Mouse (Mus musculus) lung, embryonic 14.5 days (tissue): Measurements from ENCODE around the gene Comt. TPM values are rescaled to one million over a fixed set of nuclear protein-coding genes. Genes with fewer than 3 reads are reported as not detected.

Experiments
- ATAC-seq: fragments of 200-750 bp; cut with Nextera tagmentation; 2 replicates; pipeline ENCODE4 v1.8.0; 2017; ENCODE audit warnings: mild to moderate bottlenecking, moderate TSS enrichment, moderate library complexity; ENCODE audit not compliant: insufficient read depth
- DNase-seq: peaks from one replicate; pipeline ENCODE4 v3.0.0-alpha.2; 2015
- H3K27ac ChIP-seq: fragments of 300-500 bp; sonication (generic); 2 replicates; pipeline ENCODE4 v1.5.1; 2014; ENCODE audit warnings: low read depth, mild to moderate bottlenecking, moderate library complexity
- H3K27me3 ChIP-seq: fragments of 300-500 bp; sonication (generic); 2 replicates; pipeline ENCODE4 v1.6.1; 2014; ENCODE audit warnings: low read length, control low read depth; ENCODE audit not compliant: insufficient read depth
- H3K36me3 ChIP-seq: fragments of 300-500 bp; sonication (generic); 2 replicates; pipeline ENCODE4 v1.6.1; 2014; ENCODE audit warnings: control low read depth; ENCODE audit not compliant: insufficient read depth
- H3K4me1 ChIP-seq: fragments of 300-500 bp; sonication (generic); 2 replicates; pipeline ENCODE4 v1.6.1; 2014; ENCODE audit warnings: antibody characterized with exemption, control low read depth; ENCODE audit not compliant: insufficient read depth
- H3K4me2 ChIP-seq: fragments of 300-500 bp; sonication (generic); 2 replicates; pipeline ENCODE4 v1.6.1; 2014; ENCODE audit warnings: mild to moderate bottlenecking
- H3K4me3 ChIP-seq: fragments of 300-500 bp; sonication (generic); 2 replicates; pipeline ENCODE4 v1.5.1; 2014; ENCODE audit warnings: low read depth, low read length
- H3K9ac ChIP-seq: fragments of 300-500 bp; sonication (generic); 2 replicates; pipeline ENCODE4 v1.6.1; 2014
- H3K9me3 ChIP-seq: fragments of 300-500 bp; sonication (generic); 2 replicates; pipeline ENCODE4 v1.6.1; 2016; ENCODE audit warnings: low read depth, low read length, control low read depth
- CTCF ChIP-seq: IDR thresholded peaks from 2 replicates; pipeline ENCODE4 v1.5.1; 2016; ENCODE audit warnings: antibody characterized with exemption, low read depth
- WGBS: fragments of 180-500 bp; shearing (Covaris S2); extraction: QIAGEN DNeasy Blood & Tissue Kit; methylation state at CpG from one replicate; pipeline ENCODE4 v1.1.7; 2014; 5-methylcytosine and 5-hydroxymethylcytosine counted together
- polyA plus RNA-seq: library from polyadenylated mRNA; unstranded; fragments of >200 nt; fragmentation: Nextera tagmentation; extraction: Ambion mirVana; gene quantifications from 2 replicates; pipeline ENCODE4 v1.2.1, GENCODE M21; 2014

Comt gene
- polyA plus RNA-seq, 1 experiment from 2014 or later: 97.0 TPM

- TF ChIP-seq CTCF: peak; percentile 100
- DNase-seq (peak; percentile 98), ATAC-seq (peak; percentile 76)
- Histone ChIP-seq H3K9me3 (no peaks in the 10 kb centered on the region), H3K36me3 (0 out of 2 replicates have a peak, but pooled peaks cover 14% of the 10 kb centered on the region), H3K4me2 (no peak overlapping the region), H3K4me1 (peaks cover 4% of the 10 kb centered on the region; the same call in 1 of the 2 replicates), H3K9ac (no peak overlapping the region), H3K27ac (no peak overlapping the region), H3K4me3 (no peak overlapping the region), H3K27me3 (no peaks in the 10 kb centered on the region)
- WGBS: 21% methylated on average over 8 of the region's 8 CpGs
Observed at GRCm38 (mm10) chr16:18443385-18443841, 16.8 kb upstream of the Comt start.

- Histone ChIP-seq H3K9ac (no peak overlapping the region), H3K4me2 (no peak overlapping the region), H3K36me3 (0 out of 2 replicates have a peak, but pooled peaks cover 7% of the 10 kb centered on the region), H3K27me3 (no peaks in the 10 kb centered on the region), H3K4me3 (no peak overlapping the region), H3K27ac (no peak overlapping the region), H3K9me3 (no peaks in the 10 kb centered on the region), H3K4me1 (no peaks in the 10 kb centered on the region)
- DNase-seq: no peak
- WGBS: 69% methylated on average over 6 of the region's 6 CpGs
- no peak for TF ChIP-seq CTCF
- no peak for ATAC-seq
Observed at GRCm38 (mm10) chr16:18436128-18436527, 9.5 kb upstream of the Comt start.

- Histone ChIP-seq H3K4me1 (no peaks in the 10 kb centered on the region), H3K9me3 (no peaks in the 10 kb centered on the region), H3K4me2 (no peak overlapping the region), H3K27ac (no peak overlapping the region), H3K4me3 (no peak overlapping the region), H3K36me3 (0 out of 2 replicates have a peak, but pooled peaks cover 2% of the 10 kb centered on the region), H3K27me3 (no peaks in the 10 kb centered on the region), H3K9ac (no peak overlapping the region)
- 87% methylated on average over 5 of the region's 5 CpGs for WGBS
- no peak for ATAC-seq
- DNase-seq: no peak
- TF ChIP-seq CTCF: no peak
Observed at GRCm38 (mm10) chr16:18433341-18433920, 6.8 kb upstream of the Comt start.

GRCm38 (mm10) chr16:18430641-18431212 is 4.1 kb upstream of the Comt start:
- Histone ChIP-seq H3K4me3 (no peak overlapping the region), H3K4me2 (no peak overlapping the region), H3K27me3 (no peaks in the 10 kb centered on the region), H3K9me3 (no peaks in the 10 kb centered on the region), H3K4me1 (no peaks in the 10 kb centered on the region), H3K36me3 (no peaks in the 10 kb centered on the region), H3K27ac (no peak overlapping the region), H3K9ac (no peak overlapping the region)
- TF ChIP-seq CTCF: no peak
- DNase-seq: no peak
- 71% methylated on average over 8 of the region's 8 CpGs for WGBS
- ATAC-seq: no peak

- Histone ChIP-seq H3K27ac (no peak overlapping the region), H3K9ac (no peak overlapping the region), H3K36me3 (no peaks in the 10 kb centered on the region), H3K4me2 (no peak overlapping the region), H3K4me1 (peaks cover 9% of the 10 kb centered on the region), H3K9me3 (no peaks in the 10 kb centered on the region), H3K4me3 (peak overlapping the region; percentile 11; the same call in 1 of the 2 replicates), H3K27me3 (no peaks in the 10 kb centered on the region)
- 88% methylated on average over 8 of the region's 8 CpGs for WGBS
- ATAC-seq (no peak), DNase-seq (no peak)
- no peak for TF ChIP-seq CTCF
Observed at GRCm38 (mm10) chr16:18429641-18430040, 3.0 kb upstream of the Comt start.

- Histone ChIP-seq H3K27me3 (no peaks in the 10 kb centered on the region), H3K4me1 (peaks cover 18% of the 10 kb centered on the region), H3K9me3 (no peaks in the 10 kb centered on the region), H3K4me2 (no peak overlapping the region), H3K36me3 (no peaks in the 10 kb centered on the region), H3K4me3 (no peak overlapping the region; the same call in 1 of the 2 replicates), H3K9ac (no peak overlapping the region; the same call in 1 of the 2 replicates), H3K27ac (no peak overlapping the region; the same call in 1 of the 2 replicates)
- DNase-seq: no peak
- peak; percentile 12; the same call in 1 of the 2 replicates for ATAC-seq
- WGBS: 74% methylated on average over 7 of the region's 7 CpGs
- no peak for TF ChIP-seq CTCF
Observed at GRCm38 (mm10) chr16:18428516-18429042, 1.9 kb upstream of the Comt start.

GRCm38 (mm10) chr16:18428011-18428515 is 1.4 kb upstream of the Comt start:
- no peak overlapping the region; the same call in 1 of the 2 replicates for H3K27ac ChIP-seq
- ATAC-seq: no peak
- no peak for DNase-seq
- no peaks in the 10 kb centered on the region for H3K36me3 ChIP-seq
- 71% methylated on average over 5 of the region's 5 CpGs for WGBS
- H3K4me3 ChIP-seq: no peak overlapping the region
- no peak for TF ChIP-seq CTCF
- H3K9ac ChIP-seq: peak overlapping the region; percentile 16; the same call in 1 of the 2 replicates
- H3K9me3 ChIP-seq: no peaks in the 10 kb centered on the region
- H3K27me3 ChIP-seq: no peaks in the 10 kb centered on the region
- H3K4me2 ChIP-seq: no peak overlapping the region
- H3K4me1 ChIP-seq: peaks cover 18% of the 10 kb centered on the region
